Mouse (Mus musculus) cortical plate, adult 2 months (tissue): ENCODE data around the gene Fryl.

ENCODE experiments used
- CTCF ChIP-seq: fragments of 200-500 bp; IDR thresholded peaks from 2 replicates; pipeline ENCODE4 v1.5.1; 2011; ENCODE audit warnings: mild to moderate bottlenecking, control low read depth, low read length; ENCODE audit not compliant: insufficient read depth; ENCODE audit errors: extremely low read depth
- POLR2A ChIP-seq: fragments of 200-500 bp; IDR thresholded peaks from 2 replicates; pipeline ENCODE4 v1.6.1; 2011; ENCODE audit warnings: mild to moderate bottlenecking, low read length, control low read depth; ENCODE audit not compliant: insufficient read depth; ENCODE audit errors: extremely low read depth

- no peak for TF ChIP-seq CTCF
- no peak for TF ChIP-seq POLR2A
Measured at GRCm38 (mm10) chr5:73102342-73102989, 154.0 kb downstream of the Fryl start.
